Mouse (Mus musculus) kidney, adult 2 months (tissue): ENCODE results near the gene Arhgef15.

Experiments used
- CTCF ChIP-seq: fragments of 200-500 bp; conservative IDR thresholded peaks from 2 replicates; pipeline ENCODE4 v1.5.1; 2011; ENCODE audit warnings: low read depth, mild to moderate bottlenecking, control low read depth, low read length, moderate library complexity, mixed read lengths; ENCODE audit not compliant: insufficient read depth, insufficient read length
- POLR2A ChIP-seq: fragments of 200-500 bp; IDR thresholded peaks from one replicate; pipeline ENCODE4 v1.6.1; 2011; ENCODE audit warnings: low read depth, low read length, control low read depth

DNA sequence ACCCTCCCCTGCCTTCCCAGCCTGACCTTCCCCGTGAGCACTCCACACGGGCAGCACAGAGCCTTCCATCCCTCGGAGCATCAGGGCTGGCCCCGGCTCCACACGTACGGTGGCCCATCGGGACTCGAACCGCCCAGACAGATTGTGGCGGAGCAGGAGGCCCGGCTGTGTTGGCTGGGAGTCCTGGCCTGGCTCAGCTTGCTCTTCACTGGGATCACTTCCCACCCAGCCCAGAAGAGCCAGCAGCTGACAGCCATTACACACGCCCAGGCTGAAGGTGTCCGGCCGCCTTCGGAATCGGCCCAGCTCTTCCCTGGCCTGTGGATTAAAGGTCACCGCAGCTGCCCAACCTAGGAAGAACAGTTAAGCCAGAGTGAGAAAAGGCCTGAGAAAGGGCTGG, 31.1 kb upstream of the Arhgef15 start:
- TF ChIP-seq POLR2A: no peak
- no peak for TF ChIP-seq CTCF
